In genomic region chr9:88221850-88222353, GRCm38 (mm10) we compare ENCODE assay signal across 8 mouse cellular contexts.
DNase-seq lines count a peak whose midpoint lies in the region; TF ChIP-seq lines count a peak whose summit lies in the region.
"Had no signal": no experiment of that assay in that cellular context is flagged by ENCODE, and none has a peak within 500 bp of the region (broad histone marks: within the 10 kb centered on the region; RNA-seq: fewer than 3 reads in every experiment).

No protein-coding gene starts in this region.

- peak; percentile 58 to 72 (median 69) for TF ChIP-seq CTCF in MEL (IDR thresholded peaks at IDR 0.05 in 2 of 3, conservative IDR thresholded peaks at IDR 0.05 in 1 of 3; ENCODE audit: control insufficient read depth in 1 of 3, insufficient read depth in 1 of 3, low read depth in 2 of 3, low read length in 3 of 3, poor library complexity in 1 of 3, severe bottlenecking in 1 of 3)
- TF ChIP-seq CTCF in cortical plate, adult 2 months (IDR thresholded peaks at IDR 0.05; ENCODE audit: extremely low read depth, insufficient read depth, low read length): peak; percentile 63

- no peak for TF ChIP-seq EP300 in MEL (IDR thresholded peaks at IDR 0.05; ENCODE audit: low read depth in 1 of 2, low read length in 2 of 2)

- no peak overlapping the region for H3K4me3 ChIP-seq in MEL (ENCODE audit: control insufficient read depth in 1 of 2, insufficient read depth in 1 of 2, low read depth in 2 of 2, low read length in 2 of 2)
- H3K4me3 ChIP-seq in cortical plate, adult 2 months (ENCODE audit: insufficient read depth, low read length): no peak overlapping the region
- H3K4me3 ChIP-seq in midbrain, embryonic 10.5 days: no peak overlapping the region
- H3K4me3 ChIP-seq: heart, embryonic 13.5 days had no signal

- 27% methylated on average over 7 of the region's 7 CpGs for WGBS in midbrain, embryonic 10.5 days

- no peak for TF ChIP-seq POLR2A in MEL (IDR thresholded peaks at IDR 0.05; ENCODE audit: control insufficient read depth in 1 of 2, insufficient read depth in 1 of 2, low read depth in 1 of 2, low read length in 2 of 2, poor library complexity in 1 of 2)
- no peak for TF ChIP-seq POLR2A in cortical plate, adult 2 months (IDR thresholded peaks at IDR 0.05; ENCODE audit: extremely low read depth, insufficient read depth, low read length)

- H3K9ac ChIP-seq in MEL (ENCODE audit: control insufficient read depth, low read depth, low read length, poor library complexity, severe bottlenecking): no peak overlapping the region
- H3K9ac ChIP-seq: heart, embryonic 13.5 days had no signal

- no peaks in the 10 kb centered on the region for H3K4me1 ChIP-seq in MEL (ENCODE audit: control insufficient read depth in 1 of 2, insufficient read depth in 2 of 2, low read length in 2 of 2)
- H3K4me1 ChIP-seq in cortical plate, adult 2 months (ENCODE audit: control insufficient read depth, insufficient read depth, low read length): no peaks in the 10 kb centered on the region
- H3K4me1 ChIP-seq in midbrain, embryonic 10.5 days: peaks cover 8% of the 10 kb centered on the region; the same call in 1 of the 2 replicates
- H3K4me1 ChIP-seq: heart, embryonic 13.5 days had no signal

- peak; percentile 69 for TF ChIP-seq RAD21 in MEL (IDR thresholded peaks at IDR 0.05; ENCODE audit: low read depth, low read length)

- H3K27ac ChIP-seq in MEL (ENCODE audit: control insufficient read depth, low read depth, low read length): no peak overlapping the region
- no peak overlapping the region for H3K27ac ChIP-seq in cortical plate, adult 2 months (ENCODE audit: insufficient read depth, low read length)
- H3K27ac ChIP-seq in midbrain, embryonic 10.5 days (replicated peaks): no peak overlapping the region
- H3K27ac ChIP-seq: heart, embryonic 13.5 days had no signal

- no peaks in the 10 kb centered on the region for H3K27me3 ChIP-seq in MEL (ENCODE audit: control insufficient read depth in 1 of 2, insufficient read depth in 2 of 2, low read length in 2 of 2)
- 0 out of 2 replicates have a peak, but pooled peaks cover 3% of the 10 kb centered on the region for H3K27me3 ChIP-seq in midbrain, embryonic 10.5 days (ENCODE audit: low read depth, poor library complexity, severe bottlenecking)
- H3K27me3 ChIP-seq in splenic B cell, adult 2 months (ENCODE audit: control insufficient read depth, insufficient read depth, low read length, poor library complexity, severe bottlenecking): no peaks in the 10 kb centered on the region

- no peaks in the 10 kb centered on the region for H3K9me3 ChIP-seq in MEL (replicated peaks; ENCODE audit: insufficient read depth, low read length)
- no peaks in the 10 kb centered on the region for H3K9me3 ChIP-seq in midbrain, embryonic 10.5 days (replicated peaks)
- H3K9me3 ChIP-seq: heart, embryonic 13.5 days had no signal

- no peaks in the 10 kb centered on the region for H3K36me3 ChIP-seq in MEL (ENCODE audit: control insufficient read depth in 1 of 2, insufficient read depth in 2 of 2, low read length in 2 of 2)
- no peaks in the 10 kb centered on the region for H3K36me3 ChIP-seq in midbrain, embryonic 10.5 days
- no peaks in the 10 kb centered on the region for H3K36me3 ChIP-seq in splenic B cell, adult 2 months (ENCODE audit: control insufficient read depth, insufficient read depth, low read length, poor library complexity, severe bottlenecking)
- H3K36me3 ChIP-seq: heart, embryonic 13.5 days had no signal

- H3K79me2 ChIP-seq in MEL (ENCODE audit: control insufficient read depth, insufficient read depth, low read length, poor library complexity): no peaks in the 10 kb centered on the region

- DNase-seq in B cell, adult 2 months: peak; percentile 9 to 10
- DNase-seq in MEL (ENCODE audit: low read depth, low spot score): peak; percentile 57
- peak; percentile 51 to 66 for DNase-seq in gastrocnemius, postnatal 4 days (ENCODE audit: low spot score in 2 of 2)
- peak; percentile 76 to 82 for DNase-seq in layer of hippocampus, postnatal 10 days (ENCODE audit: low spot score in 2 of 2)
- DNase-seq in midbrain, embryonic 10.5 days (ENCODE audit: low spot score): peak; percentile 74
- peak; percentile 3 for DNase-seq in splenic B cell, adult 2 months (ENCODE audit: low read depth, low spot score)

TF ChIP-seq in MEL, 35 proteins besides CTCF, POLR2A, EP300 and RAD21:
- TF ChIP-seq SIN3A (IDR thresholded peaks at IDR 0.05; ENCODE audit: low read length): no peak
- no peak for TF ChIP-seq HCFC1 (IDR thresholded peaks at IDR 0.05; ENCODE audit: low read depth, low read length)
- peak; percentile 52 for TF ChIP-seq SMC3 (IDR thresholded peaks at IDR 0.05; ENCODE audit: low read depth, low read length)
- TF ChIP-seq ZC3H11A (IDR thresholded peaks at IDR 0.05; ENCODE audit: low read depth, low read length): peak; percentile 48
- TF ChIP-seq ZNF384 (IDR thresholded peaks at IDR 0.05; ENCODE audit: low read depth, low read length): 0 out of 2 replicates have a peak, but pooled peaks have one; percentile 10

Comparison
In these comparisons a context has a peak if more than half of its experiments do, and no peak if none do; other contexts are left out.
1. DNase-seq: peak in every context shown above with its lines; median percentile 79 in layer of hippocampus, postnatal 10 days; 74 in midbrain, embryonic 10.5 days; 58 in gastrocnemius, postnatal 4 days; 57 in MEL; 10 in B cell, adult 2 months; 3 in splenic B cell, adult 2 months.